Mouse (Mus musculus) spleen, adult 12 weeks (tissue): ENCODE measurements at regions not wholly inside any gene's neighbourhood (a gene's known extent, or its start where the extent isn't known, plus 50 kb on each side); places are given as distances from the start of the nearest gene placed in this dataset.

Experiments
- DNase-seq: peaks from one replicate; pipeline ENCODE4 v3.0.0; 2022; ENCODE audit warnings: low spot score

- no peak for DNase-seq
These were observed 129.0 kb upstream of the Tmem164 start for GRCm38 (mm10) chrX:142552196-142552595.

- no peak for DNase-seq
These were observed 127.0 kb upstream of the Tmem164 start for GRCm38 (mm10) chrX:142554161-142554560.

- DNase-seq: no peak
These were observed 123.7 kb upstream of the Tmem164 start for GRCm38 (mm10) chrX:142557496-142557895.

- no peak for DNase-seq
These were observed 120.8 kb upstream of the Tmem164 start for GRCm38 (mm10) chrX:142560209-142560912.

- no peak for DNase-seq
These were observed 119.4 kb upstream of the Tmem164 start for GRCm38 (mm10) chrX:142561788-142562187.

GRCm38 (mm10) chrX:142564186-142564585 lies 117.0 kb upstream of the Tmem164 start:
- DNase-seq: no peak

- DNase-seq: no peak
These were observed 109.4 kb upstream of the Tmem164 start for GRCm38 (mm10) chrX:142571772-142572171.

GRCm38 (mm10) chrX:142574022-142574421 lies 107.2 kb upstream of the Tmem164 start:
- DNase-seq: no peak

- no peak for DNase-seq
These were observed 106.1 kb upstream of the Tmem164 start for GRCm38 (mm10) chrX:142574945-142575710.

GRCm38 (mm10) chrX:142576127-142576526 lies 105.1 kb upstream of the Tmem164 start:
- DNase-seq: no peak

- DNase-seq: no peak
These were observed 103.6 kb upstream of the Tmem164 start for GRCm38 (mm10) chrX:142577449-142578081.

GRCm38 (mm10) chrX:142585281-142585680 lies 95.9 kb upstream of the Tmem164 start:
- no peak for DNase-seq

GRCm38 (mm10) chrX:142599377-142599776 lies 81.8 kb upstream of the Tmem164 start:
- no peak for DNase-seq

GRCm38 (mm10) chrX:142600782-142601181 lies 80.4 kb upstream of the Tmem164 start:
- no peak for DNase-seq

GRCm38 (mm10) chrX:142605088-142605487 lies 76.1 kb upstream of the Tmem164 start:
- DNase-seq: no peak

GRCm38 (mm10) chrX:142606595-142607205 lies 74.5 kb upstream of the Tmem164 start:
- DNase-seq: no peak

GRCm38 (mm10) chrX:142616189-142616872 lies 64.9 kb upstream of the Tmem164 start:
- DNase-seq: no peak

- DNase-seq: no peak
These were observed 62.8 kb upstream of the Tmem164 start for GRCm38 (mm10) chrX:142618389-142618788.

- no peak for DNase-seq
These were observed 57.8 kb upstream of the Tmem164 start for GRCm38 (mm10) chrX:142623359-142623758.

GRCm38 (mm10) chrX:142623882-142624281 lies 57.3 kb upstream of the Tmem164 start:
- no peak for DNase-seq
